Mouse (Mus musculus) mouse embryonic stem cell (cell line): ENCODE measurements around the gene Myoz1.

ENCODE experiments used
- in situ Hi-C, 2 experiments: fragments of 300-500 bp; cut with MboI; formaldehyde crosslinking; loops; 1 replicate in 1 of 2; 3 replicates in 1 of 2; pipeline ENCODE4 v1.14.3; 2019 to 2020; ENCODE audit warnings: low sequenced_read_pairs in 2 of 2, low pct_unique_long_range_greater_than_20kb in 1 of 2, mixed read lengths in 1 of 2; ENCODE audit not compliant: unreplicated experiment in 1 of 2

Gene Myoz1

DNA sequence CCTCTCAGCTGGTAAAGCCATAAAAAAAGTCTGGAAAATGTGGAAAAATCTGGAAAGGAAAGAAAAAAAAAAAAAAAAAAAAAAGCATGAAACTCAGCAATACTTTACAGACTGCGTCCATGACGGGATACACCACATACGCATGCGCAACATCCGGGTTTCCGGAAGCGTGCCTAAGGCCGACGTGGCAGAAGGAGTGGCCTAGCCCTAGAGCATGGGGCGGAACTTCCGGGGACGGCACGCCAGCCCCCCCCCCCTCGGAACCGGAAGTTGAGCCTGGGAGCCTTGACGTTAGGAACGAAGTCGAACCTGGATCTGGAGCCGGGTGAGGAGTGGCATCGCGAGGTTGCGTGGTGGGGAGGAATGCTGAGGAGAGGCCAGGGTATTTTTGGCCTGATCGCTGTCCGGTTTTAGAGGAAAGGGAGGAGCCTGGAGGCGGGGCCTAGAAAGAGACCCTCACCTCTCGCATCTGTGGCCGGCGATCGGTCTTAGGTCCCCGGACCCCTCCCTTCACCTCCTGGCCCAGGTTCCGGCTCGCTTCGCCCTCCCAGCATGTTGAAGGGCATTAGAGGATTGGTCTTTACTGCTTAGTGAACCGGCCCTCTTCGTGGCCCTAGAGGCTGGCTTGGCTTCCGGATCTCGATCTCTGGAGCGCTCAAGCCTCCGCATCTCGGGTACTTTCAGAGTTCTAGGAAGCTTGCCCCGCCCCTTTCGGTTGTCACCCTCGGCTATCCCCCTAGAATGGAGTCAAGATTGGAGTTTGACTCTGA is 17.9 kb upstream of the Myoz1 start, which contains the start of gene Sec24c:
Sec24c (plus strand) TSS at position 245 of the 770 bp plus-strand sequence.
- in situ Hi-C loops, result loop anchor here in 1 of 2 experiments (5.0 kb wide), 1 partner anchor 97 kb away; no protein-coding TSS in a partner anchor

DNA sequence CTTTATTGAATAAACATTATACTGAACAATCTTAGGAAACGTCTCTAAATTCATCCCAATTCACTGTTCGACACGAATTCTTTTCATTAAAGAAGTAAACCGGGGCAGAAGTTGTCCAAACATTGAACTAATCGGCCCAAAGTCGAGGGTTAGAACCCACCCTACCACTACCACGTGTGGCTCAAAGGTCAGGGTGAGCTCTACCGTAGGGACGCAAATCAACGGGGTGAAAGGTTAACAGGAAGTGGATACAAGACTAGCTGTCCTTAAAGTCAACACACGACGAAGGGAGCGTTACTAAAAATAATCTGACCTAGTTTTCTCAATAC is 17.4 kb upstream of the Myoz1 start:
- in situ Hi-C loops, result loop anchor here in 1 of 2 experiments (5.0 kb wide), 1 partner anchor 96 kb away; no protein-coding TSS in a partner anchor

- in situ Hi-C loops, result loop anchor here in 1 of 2 experiments (5.0 kb wide), 1 partner anchor 96 kb away; no protein-coding TSS in a partner anchor
Measured at GRCm38 (mm10) chr14:20672990-20673389, 16.6 kb upstream of the Myoz1 start.

- in situ Hi-C loops, result no loop called here
Measured at GRCm38 (mm10) chr14:20668154-20668810, 11.9 kb upstream of the Myoz1 start, which contains the start of gene Synpo2l. TSS of gene Synpo2l (minus strand) at chr14:20668354.

GRCm38 (mm10) chr14:20667469-20667868 is 11.1 kb upstream of the Myoz1 start:
- in situ Hi-C loops, result no loop called here

GRCm38 (mm10) chr14:20664436-20664835 is 8.1 kb upstream of the Myoz1 start:
- in situ Hi-C loops, result no loop called here

DNA sequence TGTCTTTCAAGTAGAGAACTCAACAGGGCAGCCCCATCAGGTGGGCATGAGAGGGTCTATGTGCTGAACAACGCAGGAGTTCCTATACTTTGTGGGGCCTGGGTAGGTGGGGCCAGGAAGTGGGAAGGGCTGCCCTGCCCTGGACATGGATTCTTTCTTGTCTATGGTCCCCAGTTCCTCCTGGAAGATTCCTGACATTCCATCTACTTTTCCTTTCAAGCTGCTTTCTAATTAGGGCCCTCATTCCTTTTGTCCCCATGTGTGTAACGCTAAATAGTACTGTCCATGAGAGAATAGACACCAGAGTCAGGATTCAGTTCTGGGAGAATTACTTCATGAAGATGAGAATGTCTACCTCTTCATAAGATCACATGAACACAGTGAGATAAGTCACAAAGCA is 7.3 kb upstream of the Myoz1 start:
- in situ Hi-C loops, result no loop called here

DNA sequence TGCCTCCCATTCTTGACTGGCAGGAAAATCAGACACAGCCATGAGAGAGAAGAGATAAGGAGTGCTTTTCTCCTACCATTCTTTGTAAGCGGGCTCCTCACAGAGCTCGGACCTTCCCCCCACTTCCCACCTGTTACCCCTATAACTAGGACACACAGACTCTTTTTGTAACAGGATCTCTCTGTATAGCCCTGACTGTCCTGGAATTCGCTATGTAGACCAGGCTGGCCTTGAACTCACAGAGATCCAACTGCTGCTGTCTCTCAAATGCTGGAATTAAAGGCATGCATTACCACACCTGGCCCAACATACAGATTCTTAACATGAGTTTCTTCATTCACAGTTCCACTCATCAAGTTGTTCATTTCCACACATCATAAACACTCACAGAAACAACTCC is 6.4 kb upstream of the Myoz1 start:
- in situ Hi-C loops, result no loop called here

GRCm38 (mm10) chr14:20661661-20662331 is 5.5 kb upstream of the Myoz1 start:
- in situ Hi-C loops, result no loop called here

DNA sequence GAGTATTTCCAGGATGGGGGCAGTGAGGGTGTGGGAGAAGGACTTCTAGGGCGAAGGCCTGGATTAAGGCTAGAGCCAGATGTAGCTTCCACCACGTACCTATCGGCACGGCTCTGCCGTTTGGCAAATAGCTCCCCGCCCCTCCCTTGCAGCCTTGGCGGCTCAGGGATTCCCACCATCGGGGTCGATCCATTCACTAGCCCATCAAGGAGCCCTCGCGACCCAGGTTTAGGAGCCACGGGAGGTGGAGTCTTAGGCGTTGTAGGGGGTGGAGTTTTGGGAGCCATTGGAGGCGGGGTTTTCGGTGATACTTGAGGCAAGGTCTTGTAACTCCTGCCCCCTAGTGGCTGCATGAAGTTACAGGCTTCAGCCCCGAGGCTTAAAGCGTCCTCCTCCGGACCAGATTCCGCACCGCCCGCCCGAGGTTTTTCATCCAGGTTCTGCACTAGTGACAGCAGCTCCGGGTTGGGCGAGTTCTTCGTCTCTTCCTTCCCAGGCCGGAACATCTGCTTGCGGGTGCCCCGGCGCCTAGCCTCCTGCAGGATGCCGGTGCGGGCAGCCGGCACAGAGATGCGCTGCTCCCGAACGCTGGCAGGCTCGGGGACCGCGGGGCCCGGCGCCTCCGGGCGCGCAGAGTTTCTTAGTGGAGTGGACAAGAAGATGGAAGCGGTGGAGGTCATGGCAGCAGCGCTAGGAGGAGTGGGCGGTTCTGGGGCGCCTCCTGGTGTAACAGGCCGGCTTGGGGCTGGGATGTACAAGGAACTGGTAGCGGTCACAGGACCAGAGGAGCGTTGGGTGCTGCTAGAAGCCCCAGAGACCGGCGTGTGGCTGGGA is 4.7 kb upstream of the Myoz1 start:
- in situ Hi-C loops, result no loop called here

GRCm38 (mm10) chr14:20659687-20660086 is 3.3 kb upstream of the Myoz1 start:
- in situ Hi-C loops, result loop anchor here in 1 of 2 experiments (5.0 kb wide), 1 partner anchor 72 kb away; no protein-coding TSS in a partner anchor

GRCm38 (mm10) chr14:20658902-20659301 is 2.6 kb upstream of the Myoz1 start:
- in situ Hi-C loops, result loop anchor here in 1 of 2 experiments (5.0 kb wide), 1 partner anchor 72 kb away; no protein-coding TSS in a partner anchor

DNA sequence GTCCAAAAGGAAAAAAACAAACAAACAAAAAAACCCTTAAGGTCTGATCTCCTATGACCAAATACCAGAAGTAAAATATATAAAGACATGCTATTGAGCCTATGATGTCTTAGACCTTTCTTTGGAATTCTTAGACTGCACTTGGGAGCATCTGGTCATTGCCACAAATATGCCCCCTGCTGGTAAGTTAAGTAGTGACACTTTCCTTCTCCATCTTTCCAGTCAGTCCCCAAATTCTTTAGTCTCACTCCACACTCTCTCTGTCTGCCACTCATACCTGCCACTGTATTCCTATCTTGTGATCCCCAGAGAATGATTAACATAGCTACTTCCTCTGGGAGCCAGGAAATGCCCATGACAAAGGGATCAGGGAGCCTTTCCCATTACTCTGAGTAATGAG is 2.0 kb upstream of the Myoz1 start:
- in situ Hi-C loops, result loop anchor here in 1 of 2 experiments (5.0 kb wide), 1 partner anchor 71 kb away; no protein-coding TSS in a partner anchor

DNA sequence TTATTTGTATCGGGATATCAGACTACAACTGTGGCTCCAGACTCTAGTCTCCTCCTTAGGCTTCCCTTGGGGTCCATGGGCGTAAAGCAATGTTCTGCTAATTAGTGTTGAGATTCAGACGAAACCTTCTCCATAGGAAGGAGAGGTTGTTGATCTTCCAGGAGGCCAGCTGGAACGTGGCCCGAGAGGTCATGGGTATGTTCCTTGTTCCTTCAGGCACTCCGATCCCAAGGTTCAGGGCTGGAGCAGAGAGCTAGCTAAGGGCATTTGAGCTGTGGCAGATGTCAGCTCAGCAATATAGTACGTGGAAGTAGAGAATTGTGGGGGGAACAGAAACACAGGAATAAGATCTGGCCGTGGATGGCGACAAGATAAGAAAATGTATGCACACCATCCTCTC is 609 bp downstream of the Myoz1 start:
- in situ Hi-C loops, result loop anchor here in 1 of 2 experiments (5.0 kb wide), 1 partner anchor 68 kb away; no protein-coding TSS in a partner anchor

GRCm38 (mm10) chr14:20654690-20655421 is 1.5 kb downstream of the Myoz1 start:
- in situ Hi-C loops, result loop anchor here in 1 of 2 experiments (5.0 kb wide), 1 partner anchor 68 kb away; no protein-coding TSS in a partner anchor

- in situ Hi-C loops, result no loop called here
Measured at GRCm38 (mm10) chr14:20651722-20652256, 4.6 kb downstream of the Myoz1 start.

DNA sequence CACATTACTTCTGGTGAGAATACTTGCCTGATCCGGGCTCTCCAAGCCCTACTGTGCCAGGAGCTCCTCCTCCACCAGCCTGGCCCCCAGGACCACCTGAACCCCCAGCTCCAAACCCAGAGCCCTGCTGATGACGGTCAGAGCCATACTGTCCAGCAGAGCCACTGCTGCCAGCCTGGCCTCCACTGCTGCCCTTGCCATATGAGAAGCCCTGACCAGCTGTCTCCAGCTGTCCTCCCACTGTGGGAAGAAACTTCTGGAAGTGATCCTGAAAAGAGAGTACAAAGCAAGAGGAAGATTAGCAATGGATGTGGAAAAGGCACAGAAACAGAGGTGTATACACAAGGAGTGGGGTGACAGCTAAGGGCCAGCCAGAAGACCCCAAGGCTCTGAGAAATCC is 5.3 kb downstream of the Myoz1 start:
- in situ Hi-C loops, result no loop called here
